Mouse (Mus musculus) embryonic fibroblast, embryonic 13.5 days (primary cell): ENCODE measurements at regions not wholly inside any gene's neighbourhood (a gene's known extent, or its start where the extent isn't known, plus 50 kb on each side); places are given as distances from the start of the nearest gene placed in this dataset.

Source experiments
- CTCF ChIP-seq: IDR thresholded peaks from 2 replicates; pipeline ENCODE4 v1.5.1; 2011; ENCODE audit warnings: mild to moderate bottlenecking, control low read depth, low read length, moderate library complexity, borderline replicate concordance; ENCODE audit not compliant: insufficient read depth
- POLR2A ChIP-seq: IDR thresholded peaks from 2 replicates; pipeline ENCODE4 v1.6.1; 2011; ENCODE audit warnings: low read depth, mild to moderate bottlenecking, control low read depth, low read length, moderate library complexity

DNA sequence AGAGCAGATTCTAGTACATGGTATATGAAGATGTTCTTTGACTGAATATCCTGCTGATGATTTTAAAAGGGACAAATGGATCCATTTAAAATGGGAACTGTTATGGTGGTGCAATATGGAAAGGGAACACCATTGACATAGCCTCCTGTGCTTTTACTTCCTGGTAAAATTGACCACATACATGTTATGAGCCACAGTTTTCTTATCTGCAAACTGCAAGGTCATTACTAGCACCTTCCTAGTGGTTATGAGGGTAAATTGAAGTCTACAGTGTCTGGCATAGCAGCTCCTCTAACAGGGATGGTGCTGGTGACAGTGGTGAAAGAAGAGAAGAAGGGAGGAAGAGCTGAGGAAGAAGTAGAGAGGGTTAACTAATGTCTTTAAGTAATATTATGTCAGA, 61.5 kb upstream of the Slc4a7 start:
- TF ChIP-seq CTCF (no peak), POLR2A (no peak)
